Mouse (Mus musculus) CH12.LX (cell line): ENCODE measurements around the gene Scgb1a1. TPM values are rescaled to one million over a fixed set of nuclear protein-coding genes. Genes with fewer than 3 reads are reported as not detected.

Experiments
- DNase-seq: peaks from one replicate; pipeline ENCODE4 v3.0.0-alpha.2; 2013; ENCODE audit errors: extremely low read depth
- H3K27ac ChIP-seq: 2 replicates; pipeline ENCODE4 v1.5.1; 2012; ENCODE audit warnings: low read depth, mild to moderate bottlenecking, control low read depth, moderate library complexity; ENCODE audit not compliant: insufficient read depth
- H3K27me3 ChIP-seq: replicated peaks from 2 replicates; pipeline ENCODE3; 2012; ENCODE audit warnings: inconsistent platforms
- H3K36me3 ChIP-seq, 2 experiments: replicated peaks in 1 of 2; 2 replicates each; pipeline versions ENCODE3 to v1.6.1; 2012; ENCODE audit warnings: inconsistent platforms in 1 of 2, low read length in 1 of 2, mild to moderate bottlenecking in 1 of 2, mixed read lengths in 1 of 2, moderate library complexity in 1 of 2; ENCODE audit not compliant: control insufficient read depth in 1 of 2, insufficient read depth in 1 of 2
- H3K4me1 ChIP-seq, 2 experiments: 2 replicates each; pipeline ENCODE4 v1.6.1; 2012; ENCODE audit warnings: inconsistent platforms in 1 of 2, moderate library complexity in 1 of 2; ENCODE audit not compliant: insufficient read depth in 2 of 2, control insufficient read depth in 1 of 2
- H3K4me2 ChIP-seq: 2 replicates; pipeline ENCODE4 v1.6.1; 2012; ENCODE audit warnings: low read depth, mild to moderate bottlenecking, control low read depth; ENCODE audit not compliant: poor library complexity, insufficient read depth, severe bottlenecking
- H3K4me3 ChIP-seq, 3 experiments: fragments of 150-350 bp in 1 of 3; sonication (generic) in 1 of 3; replicated peaks in 1 of 3; 2 replicates each; pipeline versions ENCODE3 to v1.5.1; 2011 to 2012; ENCODE audit warnings: low read depth in 2 of 3, low read length in 2 of 3, mild to moderate bottlenecking in 2 of 3, moderate library complexity in 2 of 3, control low read depth in 1 of 3, improper control_type of control experiment in 1 of 3, inconsistent platforms in 1 of 3, mixed read lengths in 1 of 3; ENCODE audit not compliant: poor library complexity in 1 of 3
- H3K79me2 ChIP-seq: replicated peaks from 2 replicates; pipeline ENCODE4 v1.6.1; 2012; ENCODE audit warnings: mild to moderate bottlenecking, moderate library complexity; ENCODE audit not compliant: control insufficient read depth, poor library complexity, insufficient read depth, severe bottlenecking; ENCODE audit errors: extremely low read depth
- H3K9ac ChIP-seq: 2 replicates; pipeline ENCODE4 v1.6.1; 2012; ENCODE audit warnings: low read depth, mild to moderate bottlenecking, control low read depth, moderate library complexity; ENCODE audit not compliant: insufficient read depth
- H3K9me3 ChIP-seq: replicated peaks from 2 replicates; pipeline ENCODE3; 2012; ENCODE audit warnings: low read length, inconsistent platforms, mixed read lengths
- CHD1 ChIP-seq: IDR thresholded peaks from 2 replicates; pipeline ENCODE4 v1.6.1; 2012; ENCODE audit warnings: low read depth, low read length, improper control_type of control experiment, inconsistent platforms
- E2F4 ChIP-seq: IDR thresholded peaks from 2 replicates; pipeline ENCODE4 v1.6.1; 2011; ENCODE audit warnings: low read depth, low read length, improper control_type of control experiment; ENCODE audit not compliant: insufficient replicate concordance
- GABPA ChIP-seq: IDR thresholded peaks from 2 replicates; pipeline ENCODE4 v1.6.1; 2012; ENCODE audit warnings: low read depth, low read length, improper control_type of control experiment, inconsistent platforms; ENCODE audit not compliant: insufficient replicate concordance
- HCFC1 ChIP-seq: IDR thresholded peaks from 2 replicates; pipeline ENCODE4 v1.6.1; 2012; ENCODE audit warnings: low read depth, mild to moderate bottlenecking, inconsistent platforms, low read length, improper control_type of control experiment
- JUN ChIP-seq: IDR thresholded peaks from 2 replicates; pipeline ENCODE4 v1.6.1; 2011; ENCODE audit warnings: low read depth, mild to moderate bottlenecking, low read length, improper control_type of control experiment, moderate library complexity; ENCODE audit not compliant: insufficient read depth
- JUND ChIP-seq: conservative IDR thresholded peaks from 2 replicates; pipeline ENCODE4 v1.6.1; 2011; ENCODE audit warnings: low read depth, low read length, improper control_type of control experiment
- KAT2A ChIP-seq: IDR thresholded peaks from 2 replicates; pipeline ENCODE4 v1.6.1; 2012; ENCODE audit warnings: low read length, improper control_type of control experiment, inconsistent platforms; ENCODE audit not compliant: insufficient replicate concordance
- MAFK ChIP-seq: IDR thresholded peaks from 2 replicates; pipeline ENCODE4 v1.6.1; 2011; ENCODE audit warnings: low read length, improper control_type of control experiment; ENCODE audit not compliant: insufficient replicate concordance
- MAX ChIP-seq: IDR thresholded peaks from 2 replicates; pipeline ENCODE4 v1.6.1; 2011; ENCODE audit warnings: low read length, improper control_type of control experiment
- MAZ ChIP-seq: IDR thresholded peaks from 2 replicates; pipeline ENCODE4 v1.6.1; 2012; ENCODE audit warnings: low read depth, mild to moderate bottlenecking, inconsistent platforms, low read length, improper control_type of control experiment, moderate library complexity
- MEF2A ChIP-seq: IDR thresholded peaks from 2 replicates; pipeline ENCODE4 v1.6.1; 2014; ENCODE audit warnings: low read depth, mild to moderate bottlenecking, inconsistent platforms, low read length, improper control_type of control experiment, borderline replicate concordance
- MYC ChIP-seq: IDR thresholded peaks from 2 replicates; pipeline ENCODE4 v1.6.1; 2011; ENCODE audit warnings: low read depth, mild to moderate bottlenecking, improper control_type of control experiment, low read length
- NELFE ChIP-seq: IDR thresholded peaks from 2 replicates; pipeline ENCODE4 v1.6.1; 2011; ENCODE audit warnings: low read depth, low read length, improper control_type of control experiment
- NRF1 ChIP-seq: IDR thresholded peaks from 2 replicates; pipeline ENCODE4 v1.6.1; 2014; ENCODE audit warnings: low read depth, mild to moderate bottlenecking, inconsistent platforms, low read length, improper control_type of control experiment, moderate library complexity
- POLR2A ChIP-seq: IDR thresholded peaks from 2 replicates; pipeline ENCODE4 v1.6.1; 2011; ENCODE audit warnings: low read depth, mild to moderate bottlenecking, improper control_type of control experiment, low read length
- POLR2AphosphoS2 ChIP-seq: IDR thresholded peaks from 2 replicates; pipeline ENCODE4 v1.6.1; 2011; ENCODE audit warnings: low read depth, low read length, improper control_type of control experiment
- RAD21 ChIP-seq: IDR thresholded peaks from 2 replicates; pipeline ENCODE4 v1.6.1; 2011; ENCODE audit warnings: low read depth, mild to moderate bottlenecking, low read length, improper control_type of control experiment, moderate library complexity
- SMC3 ChIP-seq: IDR thresholded peaks from 2 replicates; pipeline ENCODE4 v1.6.1; 2011; ENCODE audit warnings: low read depth, low read length, improper control_type of control experiment
- TCF12 ChIP-seq: IDR thresholded peaks from 2 replicates; pipeline ENCODE4 v1.6.1; 2014; ENCODE audit warnings: low read depth, mild to moderate bottlenecking, inconsistent platforms, low read length, improper control_type of control experiment
- UBTF ChIP-seq: IDR thresholded peaks from 2 replicates; pipeline ENCODE4 v1.6.1; 2012; ENCODE audit warnings: low read depth, mild to moderate bottlenecking, inconsistent platforms, low read length, improper control_type of control experiment, moderate library complexity
- USF1 ChIP-seq: IDR thresholded peaks from 2 replicates; pipeline ENCODE4 v1.6.1; 2014; ENCODE audit warnings: low read depth, mild to moderate bottlenecking, inconsistent platforms, low read length, improper control_type of control experiment
- ZC3H11A ChIP-seq: IDR thresholded peaks from 2 replicates; pipeline ENCODE4 v1.6.1; 2012; ENCODE audit warnings: low read depth, mild to moderate bottlenecking, inconsistent platforms, low read length, improper control_type of control experiment
- ZMIZ1 ChIP-seq: IDR thresholded peaks from 2 replicates; pipeline ENCODE4 v1.6.1; 2012; ENCODE audit warnings: low read depth, mild to moderate bottlenecking, inconsistent platforms, low read length, improper control_type of control experiment
- dilution Hi-C: fragments of 300-500 bp; cut with MboI; formaldehyde crosslinking; loops from 2 replicates; pipeline ENCODE4 v1.14.3; 2020; ENCODE audit warnings: low sequenced_read_pairs; ENCODE audit not compliant: extremely low pct_unique_long_range_greater_than_20kb, extremely low pct_ligation_motif_present
- in situ Hi-C: fragments of 300-500 bp; cut with MboI; formaldehyde crosslinking; loops from 3 replicates; pipeline ENCODE4 v1.14.3; 2019; ENCODE audit warnings: low sequenced_read_pairs, low pct_ligation_motif_present, low pct_unique_long_range_greater_than_20kb, mixed read lengths
- polyA plus RNA-seq: library from polyadenylated mRNA; unstranded; fragments of >175 nt; gene quantifications from 2 replicates; pipeline ENCODE4 v1.2.1, GENCODE M21; 2012; ENCODE audit warnings: low read depth; ENCODE audit not compliant: insufficient read length
- total RNA-seq, 2 experiments: library from RNA; depleted of rRNA; stranded (reverse); fragments of 300-350 nt in 1 of 2; fragments of >200 nt in 1 of 2; gene quantifications; 2 replicates each; pipeline ENCODE4 v1.2.3; 2012 to 2014

The Scgb1a1 gene
- total and polyA plus RNA-seq, 3 experiments = not detected

GRCm38 (mm10) chr19:9107379-9107755 lies 19.6 kb upstream of the Scgb1a1 start:
- peaks cover under 1 to 9% of the 10 kb centered on the region in 2 experiments for H3K36me3 ChIP-seq
- H3K9me3 ChIP-seq = no peaks in the 10 kb centered on the region
- H3K4me3 ChIP-seq = no peak overlapping the region
- in situ Hi-C loops (loop anchor here (25.0 kb wide), 1 partner anchor 370 kb away; the partner anchor contains the start of genes 1700092M07Rik, Stx5a and Wdr74), dilution Hi-C loops (no loop called here)
- TF ChIP-seq MAZ (no peak), JUN (no peak), HCFC1 (no peak), MAFK (no peak), ZC3H11A (no peak), CHD1 (no peak), GABPA (no peak), MAX (no peak), TCF12 (no peak), SMC3 (no peak), NRF1 (no peak)
- H3K4me2 ChIP-seq = no peak overlapping the region
- no peaks in the 10 kb centered on the region for H3K27me3 ChIP-seq
- no peak overlapping the region for H3K9ac ChIP-seq
- peaks cover 6 to 40% of the 10 kb centered on the region in 2 experiments; a peak in 3 of 4 replicates for H3K4me1 ChIP-seq
- no peak for DNase-seq
- no peak overlapping the region for H3K27ac ChIP-seq
- H3K79me2 ChIP-seq = no peaks in the 10 kb centered on the region

GRCm38 (mm10) chr19:9106751-9107378 lies 19.1 kb upstream of the Scgb1a1 start:
- dilution Hi-C loops (no loop called here), in situ Hi-C loops (loop anchor here (25.0 kb wide), 1 partner anchor 370 kb away; the partner anchor contains the start of genes 1700092M07Rik, Stx5a and Wdr74)
- TF ChIP-seq SMC3 = no peak
- TF ChIP-seq USF1 = no peak
- TF ChIP-seq MYC = no peak
- no peak for TF ChIP-seq POLR2A
- TF ChIP-seq UBTF = no peak
- TF ChIP-seq JUN = no peak
- TF ChIP-seq RAD21 = no peak
- TF ChIP-seq MEF2A = no peak
- no peak for TF ChIP-seq NELFE
- no peak for TF ChIP-seq JUND
- TF ChIP-seq POLR2AphosphoS2 = no peak
- TF ChIP-seq CHD1 = no peak
- no peak for TF ChIP-seq TCF12
- no peak for TF ChIP-seq MAZ
- TF ChIP-seq KAT2A = no peak
- TF ChIP-seq E2F4 = no peak
- TF ChIP-seq ZMIZ1 = no peak
- Histone ChIP-seq H3K9me3 (no peaks in the 10 kb centered on the region), H3K27ac (no peak overlapping the region), H3K9ac (no peak overlapping the region), H3K36me3 (peaks cover 0 to 4% of the 10 kb centered on the region in 2 experiments), H3K4me3 (no peak overlapping the region), H3K4me2 (no peak overlapping the region), H3K27me3 (no peaks in the 10 kb centered on the region), H3K4me1 (peaks cover 6 to 40% of the 10 kb centered on the region in 2 experiments; a peak in 3 of 4 replicates), H3K79me2 (no peaks in the 10 kb centered on the region)
- no peak for DNase-seq
